Mouse (Mus musculus) thymus, adult 18-20 months (tissue): ENCODE data around the gene Cln3.

Experiments used
- DNase-seq, 2 experiments: peaks; one replicate each; pipeline ENCODE4 v3.0.0; 2022; ENCODE audit warnings: mixed read lengths in 2 of 2

Cln3 gene

GRCm38 (mm10) chr7:126585717-126586116, at the start of gene Cln3:
TSS of gene Cln3 (minus strand) at chr7:126585817.
- DNase-seq: no peak

- no peak for DNase-seq
Measured at GRCm38 (mm10) chr7:126635375-126635774, 49.8 kb upstream of the Cln3 start.

GRCm38 (mm10) chr7:126632478-126632877, 46.9 kb upstream of the Cln3 start:
- no peak for DNase-seq

- no peak for DNase-seq
Measured at GRCm38 (mm10) chr7:126630824-126631518, 45.4 kb upstream of the Cln3 start, which contains the start of gene Nupr1. TSS of gene Nupr1 (minus strand) at chr7:126630861.

GRCm38 (mm10) chr7:126629915-126630314, 44.3 kb upstream of the Cln3 start:
- no peak for DNase-seq

- DNase-seq: no peak
Measured at GRCm38 (mm10) chr7:126628111-126628510, 42.5 kb upstream of the Cln3 start.

GRCm38 (mm10) chr7:126625807-126626600, 40.4 kb upstream of the Cln3 start:
- DNase-seq: no peak

GRCm38 (mm10) chr7:126625369-126625768, 39.8 kb upstream of the Cln3 start:
- DNase-seq: peak in 1 of 2 experiments; percentile 25

GRCm38 (mm10) chr7:126624774-126625173, 39.2 kb upstream of the Cln3 start:
- DNase-seq: no peak

GRCm38 (mm10) chr7:126623381-126623780, 37.8 kb upstream of the Cln3 start:
- no peak for DNase-seq

GRCm38 (mm10) chr7:126621452-126622359, 36.1 kb upstream of the Cln3 start:
- DNase-seq: no peak

- DNase-seq: no peak
Measured at GRCm38 (mm10) chr7:126619559-126620275, 34.1 kb upstream of the Cln3 start.

GRCm38 (mm10) chr7:126616707-126617106, 31.1 kb upstream of the Cln3 start:
- DNase-seq: no peak

GRCm38 (mm10) chr7:126612736-126613135, 27.1 kb upstream of the Cln3 start:
- no peak for DNase-seq

GRCm38 (mm10) chr7:126607796-126608195, 22.2 kb upstream of the Cln3 start:
- DNase-seq: no peak

GRCm38 (mm10) chr7:126607064-126607463, 21.4 kb upstream of the Cln3 start:
- no peak for DNase-seq

GRCm38 (mm10) chr7:126606611-126607010, 21.0 kb upstream of the Cln3 start:
- no peak for DNase-seq

GRCm38 (mm10) chr7:126602650-126603049, 17.0 kb upstream of the Cln3 start:
- no peak for DNase-seq

GRCm38 (mm10) chr7:126601896-126602295, 16.3 kb upstream of the Cln3 start:
- no peak for DNase-seq

- no peak for DNase-seq
Measured at GRCm38 (mm10) chr7:126598919-126599318, 13.3 kb upstream of the Cln3 start.

GRCm38 (mm10) chr7:126596414-126596813, 10.8 kb upstream of the Cln3 start:
- DNase-seq: no peak

- no peak for DNase-seq
Measured at GRCm38 (mm10) chr7:126595890-126596289, 10.3 kb upstream of the Cln3 start.
